Mouse (Mus musculus): Measurements from ENCODE around the gene Arhgef12. TPM values are rescaled to one million over a fixed set of nuclear protein-coding genes. Genes with fewer than 3 reads are reported as not detected.

Arhgef12 gene
- total and polyA plus RNA-seq, 3 experiments, result 11.8 to 33.5 (median 14.7) TPM

- H3K27ac ChIP-seq (ENCODE audit: control insufficient read depth, low read depth, low read length), result no peak overlapping the region
- peaks cover 21% of the 10 kb centered on the region for H3K79me2 ChIP-seq (ENCODE audit: control insufficient read depth, insufficient read depth, low read length, poor library complexity)
- no peak overlapping the region for H3K9ac ChIP-seq (ENCODE audit: control insufficient read depth, low read depth, low read length, poor library complexity, severe bottlenecking)
- H3K9me3 ChIP-seq (replicated peaks; ENCODE audit: insufficient read depth, low read length), result no peaks in the 10 kb centered on the region
- 0 out of 4 replicates have a peak, but pooled peaks cover 0 to 2% of the 10 kb centered on the region in 2 experiments for H3K4me1 ChIP-seq (ENCODE audit: control insufficient read depth in 1 of 2, insufficient read depth in 2 of 2, low read length in 2 of 2)
- no peak for DNase-seq (ENCODE audit: low read depth, low spot score)
- H3K27me3 ChIP-seq (ENCODE audit: control insufficient read depth in 1 of 2, insufficient read depth in 2 of 2, low read length in 2 of 2), result no peaks in the 10 kb centered on the region
- H3K36me3 ChIP-seq (ENCODE audit: control insufficient read depth in 1 of 2, insufficient read depth in 2 of 2, low read length in 2 of 2), result peaks cover 0 to 4% of the 10 kb centered on the region in 2 experiments; a peak in 2 of 4 replicates
- TF ChIP-seq RAD21 (IDR thresholded peaks at IDR 0.05; ENCODE audit: low read depth, low read length) (no peak), JUND (IDR thresholded peaks at IDR 0.05; ENCODE audit: low read depth, low read length) (no peak), ZKSCAN1 (IDR thresholded peaks at IDR 0.05; ENCODE audit: low read depth, low read length) (no peak), EP300 (IDR thresholded peaks at IDR 0.05; ENCODE audit: low read depth in 1 of 2, low read length in 2 of 2) (no peak), USF1 (IDR thresholded peaks at IDR 0.05; ENCODE audit: low read depth, low read length) (no peak), NELFE (IDR thresholded peaks at IDR 0.05; ENCODE audit: low read depth, low read length) (no peak), MAX (IDR thresholded peaks at IDR 0.05; ENCODE audit: low read length) (no peak), E2F4 (IDR thresholded peaks at IDR 0.05; ENCODE audit: borderline replicate concordance, low read depth, low read length) (no peak), NRF1 (IDR thresholded peaks at IDR 0.05; ENCODE audit: insufficient read depth, low read depth, low read length, poor library complexity, severe bottlenecking) (no peak), HCFC1 (IDR thresholded peaks at IDR 0.05; ENCODE audit: low read depth, low read length) (no peak)
- H3K4me3 ChIP-seq (ENCODE audit: control insufficient read depth in 1 of 2, insufficient read depth in 1 of 2, low read depth in 2 of 2, low read length in 2 of 2), result no peak overlapping the region
Measured at GRCm38 (mm10) chr9:43071741-43072140, 35.3 kb downstream of the Arhgef12 start.

DNA sequence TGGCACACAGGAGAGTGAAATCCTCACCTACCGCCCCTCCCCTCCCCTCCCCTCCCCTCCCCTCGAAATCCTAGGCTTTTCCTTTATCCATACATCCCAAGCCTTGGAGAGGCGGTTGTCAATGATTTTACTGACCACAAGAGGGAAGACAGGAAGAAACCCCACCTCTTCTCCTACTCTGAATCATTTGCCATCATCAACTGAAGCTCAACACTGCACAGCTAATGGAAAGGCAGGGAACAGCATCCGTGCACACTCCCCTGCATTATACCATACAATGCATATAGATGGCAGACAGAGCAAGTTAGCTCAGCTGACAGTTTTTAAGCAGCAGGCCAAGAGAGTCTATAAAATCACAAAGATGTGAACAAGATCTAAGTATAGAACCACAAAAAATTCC, 35.9 kb downstream of the Arhgef12 start:
- TF ChIP-seq POLR2A (IDR thresholded peaks at IDR 0.05; ENCODE audit: control insufficient read depth in 1 of 2, insufficient read depth in 1 of 2, low read depth in 1 of 2, low read length in 2 of 2, poor library complexity in 1 of 2) (no peak), UBTF (IDR thresholded peaks at IDR 0.05; ENCODE audit: borderline replicate concordance, insufficient read depth, low read depth, low read length) (no peak), KAT2A (conservative IDR thresholded peaks at IDR 0.05; ENCODE audit: low read depth, low read length) (no peak), MYC (IDR thresholded peaks at IDR 0.05; ENCODE audit: low read depth, low read length) (no peak), MEF2A (IDR thresholded peaks at IDR 0.05; ENCODE audit: extremely low read depth, insufficient replicate concordance, low read depth, low read length, poor library complexity, severe bottlenecking) (no peak), ZKSCAN1 (IDR thresholded peaks at IDR 0.05; ENCODE audit: low read depth, low read length) (no peak), CHD2 (IDR thresholded peaks at IDR 0.05; ENCODE audit: low read length) (no peak), MAZ (IDR thresholded peaks at IDR 0.05; ENCODE audit: low read depth, low read length) (no peak), ELF1 (IDR thresholded peaks at IDR 0.05; ENCODE audit: low read depth, low read length) (no peak), MAFK (IDR thresholded peaks at IDR 0.05; ENCODE audit: borderline replicate concordance, low read depth, low read length) (no peak)
- no peak for DNase-seq (ENCODE audit: low read depth, low spot score)
- H3K27ac ChIP-seq (ENCODE audit: control insufficient read depth, low read depth, low read length), result no peak overlapping the region
- H3K9ac ChIP-seq (ENCODE audit: control insufficient read depth, low read depth, low read length, poor library complexity, severe bottlenecking), result no peak overlapping the region
- H3K36me3 ChIP-seq (ENCODE audit: control insufficient read depth in 1 of 2, insufficient read depth in 2 of 2, low read length in 2 of 2), result peaks cover 0 to 4% of the 10 kb centered on the region in 2 experiments; a peak in 2 of 4 replicates
- no peaks in the 10 kb centered on the region for H3K9me3 ChIP-seq (replicated peaks; ENCODE audit: insufficient read depth, low read length)
- peaks cover 20% of the 10 kb centered on the region for H3K79me2 ChIP-seq (ENCODE audit: control insufficient read depth, insufficient read depth, low read length, poor library complexity)
- H3K27me3 ChIP-seq (ENCODE audit: control insufficient read depth in 1 of 2, insufficient read depth in 2 of 2, low read length in 2 of 2), result no peaks in the 10 kb centered on the region
- no peak overlapping the region for H3K4me3 ChIP-seq (ENCODE audit: control insufficient read depth in 1 of 2, insufficient read depth in 1 of 2, low read depth in 2 of 2, low read length in 2 of 2)
- H3K4me1 ChIP-seq (ENCODE audit: control insufficient read depth in 1 of 2, insufficient read depth in 2 of 2, low read length in 2 of 2), result 0 out of 4 replicates have a peak, but pooled peaks cover 0 to 2% of the 10 kb centered on the region in 2 experiments

Data from MEL (cell line).